Mouse (Mus musculus): ENCODE data around the gene Gm9767. TPM values are rescaled to one million over a fixed set of nuclear protein-coding genes. Genes with fewer than 3 reads are reported as not detected.

The Gm9767 gene
- total RNA-seq (2021): under 1 TPM; 0.53 to 0.77 TPM

- peak; percentile 16 to 27 for DNase-seq
These were observed at the start of gene Gm9767 for GRCm38 (mm10) chr10:26077671-26078481. Gene Gm9767, plus strand, starts transcription at chr10:26078255.

DNA sequence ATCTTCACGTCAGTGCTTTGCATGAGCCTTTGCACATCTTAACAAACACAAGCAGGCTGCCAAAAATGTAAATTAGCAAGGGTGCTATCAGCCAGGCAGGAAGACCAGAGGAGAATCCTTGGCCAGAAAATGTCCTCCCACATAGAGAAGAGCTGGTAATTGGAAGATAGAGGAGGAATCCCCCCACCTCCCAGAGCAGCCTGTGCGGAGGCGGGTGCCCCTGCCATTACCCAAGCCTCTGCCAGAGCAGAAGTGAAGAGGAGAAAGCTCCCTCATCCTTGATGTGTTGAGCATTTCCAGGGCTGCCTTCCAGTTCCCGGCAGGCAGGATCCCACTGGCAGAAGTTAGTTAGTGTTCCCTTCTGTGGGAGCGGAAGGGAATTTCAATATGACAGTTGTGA is 43.1 kb upstream of the Gm9767 start:
- peak; percentile 83 to 88 for DNase-seq

- no peak for DNase-seq
These were observed 26.9 kb upstream of the Gm9767 start for GRCm38 (mm10) chr10:26051177-26051576.

DNA sequence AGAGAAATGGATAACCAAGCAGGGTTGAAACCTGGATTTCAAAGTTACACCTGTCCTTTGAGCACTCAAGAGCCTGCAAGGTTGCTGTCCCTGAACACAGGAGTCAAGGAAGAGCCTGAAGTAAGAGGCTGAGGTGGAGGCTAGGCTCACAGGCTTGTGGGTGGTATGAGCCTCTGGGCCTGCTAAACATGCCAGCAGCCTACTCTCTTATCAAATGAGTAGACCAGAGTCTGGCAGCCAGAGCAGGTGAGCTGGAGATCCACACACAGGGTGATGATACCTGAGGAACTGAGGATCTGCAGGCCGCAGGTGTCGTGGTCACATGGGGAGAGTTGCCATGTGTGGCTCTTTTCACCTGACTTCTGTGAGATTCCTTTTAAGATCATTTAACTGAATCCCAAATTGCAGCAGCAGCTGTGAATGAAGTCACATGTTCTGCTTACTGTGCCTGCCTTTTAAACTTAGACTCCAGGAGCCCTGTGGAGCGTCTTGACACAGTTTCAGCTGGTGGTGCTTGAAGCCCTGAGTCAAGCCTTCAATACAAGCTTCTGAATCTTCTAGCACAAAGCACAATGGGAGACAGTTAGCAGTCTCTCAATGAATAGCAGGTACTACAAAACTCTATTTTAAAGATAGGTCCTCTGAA is 18.3 kb upstream of the Gm9767 start:
- DNase-seq: no peak

- DNase-seq: no peak
These were observed 15.0 kb upstream of the Gm9767 start for GRCm38 (mm10) chr10:26063071-26063470.

DNA sequence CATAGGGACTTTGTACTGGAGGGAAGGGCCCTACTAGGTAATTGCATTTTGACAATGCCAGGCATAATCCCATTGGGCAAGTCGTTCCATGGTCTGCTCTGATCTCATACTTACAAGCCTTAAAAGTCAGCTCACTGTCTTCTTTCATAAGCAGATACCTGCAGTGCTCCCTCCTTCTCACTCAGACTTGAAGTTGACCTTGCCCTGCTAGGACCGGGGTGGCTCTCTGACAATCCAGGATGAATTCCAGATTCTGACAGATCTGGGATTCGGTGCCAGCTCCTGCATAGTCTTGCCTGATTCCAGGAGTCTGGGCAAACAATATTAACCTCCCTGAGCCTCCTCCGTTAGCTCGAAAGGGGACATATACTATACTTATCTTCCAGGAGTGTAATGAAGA is 6.1 kb upstream of the Gm9767 start:
- DNase-seq: no peak

DNA sequence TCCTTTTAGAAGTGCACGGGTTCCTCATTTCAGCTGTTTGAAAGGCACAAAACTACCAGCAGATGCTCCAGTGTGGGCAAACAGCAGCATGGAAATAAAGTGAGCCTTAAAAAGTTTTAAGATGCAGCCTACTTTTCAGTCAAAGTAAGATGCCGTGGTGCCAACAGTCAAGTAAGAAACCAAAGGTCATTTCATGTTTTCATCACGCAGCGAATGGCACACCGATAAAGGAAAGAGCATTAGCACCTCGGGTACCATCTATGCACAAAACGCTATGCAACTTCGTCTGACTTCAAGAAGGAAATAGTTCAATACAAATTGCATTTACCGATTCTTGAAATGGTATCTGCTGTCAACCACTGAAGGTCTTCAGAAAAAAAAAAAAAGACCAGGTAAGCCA is 1.1 kb upstream of the Gm9767 start:
- no peak for DNase-seq

- peak; percentile 64 to 77 for DNase-seq
These were observed 577 bp downstream of the Gm9767 start, which contains the start of gene Tmem200a for GRCm38 (mm10) chr10:26078521-26079142. Gene Tmem200a, minus strand, starts transcription at chr10:26079052.

DNA sequence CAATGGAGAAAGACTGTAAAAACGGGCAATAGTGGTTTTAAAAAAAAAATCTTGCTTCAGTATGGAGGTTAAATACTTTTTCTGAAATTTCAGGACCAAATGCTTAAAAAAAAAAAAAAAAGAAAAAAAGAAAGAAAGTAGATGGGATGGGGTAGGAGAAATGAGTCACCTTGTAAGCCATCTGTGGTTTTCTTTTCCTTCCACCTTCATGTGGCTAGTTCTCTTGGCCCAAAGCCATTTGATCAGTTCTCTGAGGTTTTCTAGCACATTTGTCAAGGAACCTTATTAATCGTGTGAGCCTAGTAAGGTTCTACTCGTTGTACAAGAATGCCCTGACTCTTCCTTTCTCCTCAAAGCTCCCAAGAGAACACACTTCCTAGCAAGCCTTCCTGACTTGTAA is 1.6 kb downstream of the Gm9767 start:
- no peak for DNase-seq

- no peak for DNase-seq
These were observed 4.0 kb downstream of the Gm9767 start for GRCm38 (mm10) chr10:26082081-26082480.

DNA sequence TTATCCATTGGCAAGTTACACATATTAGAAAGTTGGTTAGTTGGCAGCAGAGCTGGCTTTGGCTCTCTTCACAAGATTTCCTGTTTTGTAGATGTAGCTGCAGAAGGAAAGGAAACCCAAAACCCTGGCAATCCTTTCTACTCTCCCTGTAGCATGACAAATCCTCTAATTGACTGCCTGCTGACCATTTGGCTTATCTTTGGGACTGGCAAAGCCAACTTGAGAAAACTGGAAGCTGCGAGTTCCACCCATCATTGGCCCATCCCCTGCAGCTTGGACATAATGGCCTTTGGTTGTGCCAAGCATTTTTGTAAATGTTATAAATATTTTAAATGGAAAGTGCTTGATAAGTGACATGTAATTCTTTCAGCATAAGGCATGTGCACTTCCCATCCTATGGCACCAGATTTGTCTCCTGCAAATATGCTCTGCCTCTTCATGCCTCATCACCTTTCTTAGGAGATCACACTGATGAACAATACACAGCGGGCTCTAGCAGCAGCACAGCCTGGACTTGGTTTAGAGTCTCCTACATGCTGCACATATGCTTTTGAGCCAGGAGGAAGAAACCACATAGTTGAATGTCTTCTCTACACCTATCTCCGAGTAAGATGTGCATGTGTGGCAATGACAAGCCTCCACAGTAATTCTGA is 25.4 kb downstream of the Gm9767 start:
- no peak for DNase-seq

DNA sequence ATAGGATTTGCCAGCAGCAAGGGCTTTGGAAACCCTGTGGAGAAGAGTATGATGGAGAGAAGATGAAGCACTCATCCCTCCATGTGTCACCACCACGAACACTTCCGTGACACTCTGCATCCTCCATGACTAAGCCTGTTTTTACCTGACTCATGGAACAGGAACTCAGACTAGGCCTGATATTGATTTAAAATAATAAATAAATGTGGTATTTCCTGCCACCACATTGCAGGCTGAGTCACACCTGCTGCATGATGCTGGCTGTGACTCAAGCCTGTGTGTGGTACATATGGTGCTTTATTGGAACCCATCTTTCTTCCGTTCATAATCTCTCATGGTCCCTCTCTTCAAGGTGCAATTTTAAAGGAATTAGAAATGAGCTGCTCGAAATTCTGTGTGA is 36.4 kb downstream of the Gm9767 start:
- peak; percentile 6 to 14 for DNase-seq

- DNase-seq: no peak
These were observed 41.2 kb downstream of the Gm9767 start for GRCm38 (mm10) chr10:26119067-26119821.

GRCm38 (mm10) chr10:26119822-26120183 is 41.7 kb downstream of the Gm9767 start:
- DNase-seq: peak in 1 of 2 experiments; percentile 12

Other genes starting within 250 kb of the Gm9767 start
- 10 to 100 TPM; 21.9 to 23.3 TPM for gene Tmem200a, start 797 bp downstream of the Gm9767 start, total RNA-seq (2021)
- not detected for gene Samd3, start 151.5 kb downstream of the Gm9767 start, total RNA-seq (2021)

Data from layer of hippocampus, postnatal 36 days (tissue).